Mouse (Mus musculus) kidney, embryonic 16.5 days (tissue): ENCODE results near the gene Syt8. TPM values are rescaled to one million over a fixed set of nuclear protein-coding genes. Genes with fewer than 3 reads are reported as not detected.

Source experiments
- ATAC-seq: fragments of 200-750 bp; cut with Nextera tagmentation; 2 replicates; pipeline ENCODE4 v1.8.0; 2017; ENCODE audit warnings: moderate TSS enrichment; ENCODE audit not compliant: low FRiP score, low TSS enrichment
- H3K27ac ChIP-seq: fragments of 300-500 bp; sonication (generic); 2 replicates; pipeline ENCODE4 v1.5.1; 2014; ENCODE audit warnings: low read length
- H3K27me3 ChIP-seq: fragments of 300-500 bp; sonication (generic); 2 replicates; pipeline ENCODE4 v1.6.1; 2014; ENCODE audit warnings: low read length, control low read depth, mixed read lengths; ENCODE audit not compliant: insufficient read depth
- H3K36me3 ChIP-seq: fragments of 300-500 bp; sonication (generic); 2 replicates; pipeline ENCODE4 v1.6.1; 2014; ENCODE audit warnings: low read length, control low read depth, mixed read lengths; ENCODE audit not compliant: insufficient read depth
- H3K4me1 ChIP-seq: fragments of 300-500 bp; sonication (generic); 2 replicates; pipeline ENCODE4 v1.6.1; 2014; ENCODE audit warnings: low read length, control low read depth, mixed read lengths; ENCODE audit not compliant: insufficient read depth
- H3K4me2 ChIP-seq: fragments of 300-500 bp; sonication (generic); replicated peaks from 2 replicates; pipeline ENCODE4 v1.6.1; 2014; ENCODE audit warnings: low read depth, low read length
- H3K4me3 ChIP-seq: fragments of 300-500 bp; sonication (generic); 2 replicates; pipeline ENCODE4 v1.5.1; 2014; ENCODE audit warnings: mild to moderate bottlenecking, low read length
- H3K9ac ChIP-seq: fragments of 300-500 bp; sonication (generic); replicated peaks from 2 replicates; pipeline ENCODE4 v1.6.1; 2014; ENCODE audit warnings: low read length
- H3K9me3 ChIP-seq: fragments of 300-500 bp; sonication (generic); 2 replicates; pipeline ENCODE4 v1.6.1; 2016; ENCODE audit warnings: low read length, control low read depth
- WGBS: fragments of 180-500 bp; shearing (Covaris S2); extraction: QIAGEN DNeasy Blood & Tissue Kit; methylation state at CpG from one replicate; pipeline ENCODE4 v1.1.7; 2014; 5-methylcytosine and 5-hydroxymethylcytosine counted together
- polyA plus RNA-seq: library from polyadenylated mRNA; unstranded; fragments of >200 nt; fragmentation: Nextera tagmentation; extraction: Ambion mirVana; gene quantifications from 2 replicates; pipeline ENCODE4 v1.2.1, GENCODE M21; 2015

The Syt8 gene
- polyA plus RNA-seq, 1 experiment from 2014 or later: 4.0 TPM

GRCm38 (mm10) chr7:142393191-142393590, 41.5 kb upstream of the Syt8 start:
- WGBS: 15% methylated on average over 4 of the region's 4 CpGs
- no peaks in the 10 kb centered on the region for H3K27me3 ChIP-seq
- peak overlapping the region; percentile 41; the same call in 1 of the 2 replicates for H3K27ac ChIP-seq
- H3K4me3 ChIP-seq: no peak overlapping the region
- H3K36me3 ChIP-seq: no peaks in the 10 kb centered on the region
- no peak overlapping the region for H3K9ac ChIP-seq
- H3K9me3 ChIP-seq: no peaks in the 10 kb centered on the region
- peaks cover 12% of the 10 kb centered on the region; the same call in 1 of the 2 replicates for H3K4me1 ChIP-seq
- 0 out of 2 replicates have a peak, but pooled peaks have one; percentile 5 for ATAC-seq
- no peak overlapping the region for H3K4me2 ChIP-seq

- no peak for ATAC-seq
- Histone ChIP-seq H3K27me3 (no peaks in the 10 kb centered on the region), H3K4me2 (no peak overlapping the region), H3K4me3 (no peak overlapping the region), H3K4me1 (peaks cover 17% of the 10 kb centered on the region; the same call in 1 of the 2 replicates), H3K9me3 (no peaks in the 10 kb centered on the region), H3K9ac (no peak overlapping the region), H3K27ac (0 out of 2 replicates have a peak overlapping the region, but pooled peaks have one; percentile 6), H3K36me3 (no peaks in the 10 kb centered on the region)
- WGBS: 59% methylated on average over 6 of the region's 6 CpGs
These were observed 40.1 kb upstream of the Syt8 start for GRCm38 (mm10) chr7:142394261-142395190.

GRCm38 (mm10) chr7:142395472-142395871, 39.2 kb upstream of the Syt8 start:
- WGBS: 88% methylated on average over 4 of the region's 4 CpGs
- H3K9me3 ChIP-seq: no peaks in the 10 kb centered on the region
- ATAC-seq: no peak
- no peak overlapping the region for H3K4me3 ChIP-seq
- no peak overlapping the region for H3K9ac ChIP-seq
- H3K27me3 ChIP-seq: no peaks in the 10 kb centered on the region
- peaks cover 26% of the 10 kb centered on the region; the same call in 1 of the 2 replicates for H3K4me1 ChIP-seq
- no peak overlapping the region for H3K4me2 ChIP-seq
- no peaks in the 10 kb centered on the region for H3K36me3 ChIP-seq
- H3K27ac ChIP-seq: no peak overlapping the region

- H3K9me3 ChIP-seq: no peaks in the 10 kb centered on the region
- H3K4me1 ChIP-seq: peaks cover 29% of the 10 kb centered on the region; the same call in 1 of the 2 replicates
- no peak overlapping the region for H3K4me3 ChIP-seq
- 84% methylated on average over 1 of the region's 1 CpGs for WGBS
- no peaks in the 10 kb centered on the region for H3K36me3 ChIP-seq
- H3K4me2 ChIP-seq: no peak overlapping the region
- H3K9ac ChIP-seq: no peak overlapping the region
- H3K27me3 ChIP-seq: no peaks in the 10 kb centered on the region
- H3K27ac ChIP-seq: no peak overlapping the region
- ATAC-seq: no peak
These were observed 38.0 kb upstream of the Syt8 start for GRCm38 (mm10) chr7:142396611-142397010.

- no peaks in the 10 kb centered on the region for H3K36me3 ChIP-seq
- no peak overlapping the region for H3K9ac ChIP-seq
- H3K27ac ChIP-seq: peak overlapping the region; percentile 63
- H3K4me2 ChIP-seq: no peak overlapping the region
- H3K4me3 ChIP-seq: no peak overlapping the region
- 49% methylated on average over 2 of the region's 2 CpGs for WGBS
- no peaks in the 10 kb centered on the region for H3K9me3 ChIP-seq
- ATAC-seq: 0 out of 2 replicates have a peak, but pooled peaks have one; percentile 25
- H3K27me3 ChIP-seq: no peaks in the 10 kb centered on the region
- peaks cover 26% of the 10 kb centered on the region; the same call in 1 of the 2 replicates for H3K4me1 ChIP-seq
These were observed 36.6 kb upstream of the Syt8 start for GRCm38 (mm10) chr7:142398052-142398451.

- H3K36me3 ChIP-seq: no peaks in the 10 kb centered on the region
- no peak overlapping the region for H3K9ac ChIP-seq
- no peaks in the 10 kb centered on the region for H3K9me3 ChIP-seq
- H3K27ac ChIP-seq: no peak overlapping the region
- no peak overlapping the region for H3K4me2 ChIP-seq
- WGBS: 35% methylated on average over 1 of the region's 1 CpGs
- no peak for ATAC-seq
- peaks cover 20% of the 10 kb centered on the region; the same call in 1 of the 2 replicates for H3K4me1 ChIP-seq
- no peak overlapping the region for H3K4me3 ChIP-seq
- H3K27me3 ChIP-seq: no peaks in the 10 kb centered on the region
These were observed 35.4 kb upstream of the Syt8 start for GRCm38 (mm10) chr7:142399250-142399649.

- no peak for ATAC-seq
- Histone ChIP-seq H3K9me3 (no peaks in the 10 kb centered on the region), H3K4me1 (peaks cover 20% of the 10 kb centered on the region; the same call in 1 of the 2 replicates), H3K27me3 (no peaks in the 10 kb centered on the region), H3K4me3 (no peak overlapping the region), H3K4me2 (no peak overlapping the region), H3K27ac (peak overlapping the region; percentile 70; the same call in 1 of the 2 replicates), H3K36me3 (no peaks in the 10 kb centered on the region), H3K9ac (no peak overlapping the region)
- 58% methylated on average over 7 of the region's 7 CpGs for WGBS
These were observed 34.4 kb upstream of the Syt8 start for GRCm38 (mm10) chr7:142400112-142400749.

GRCm38 (mm10) chr7:142400750-142401142, 33.9 kb upstream of the Syt8 start:
- Histone ChIP-seq H3K4me3 (no peak overlapping the region), H3K4me2 (no peak overlapping the region), H3K4me1 (peaks cover 20% of the 10 kb centered on the region; the same call in 1 of the 2 replicates), H3K36me3 (no peaks in the 10 kb centered on the region), H3K27me3 (no peaks in the 10 kb centered on the region), H3K9me3 (no peaks in the 10 kb centered on the region), H3K9ac (no peak overlapping the region), H3K27ac (peak overlapping the region; percentile 54; the same call in 1 of the 2 replicates)
- ATAC-seq: no peak
- 39% methylated on average over 7 of the region's 7 CpGs for WGBS

- H3K4me2 ChIP-seq: no peak overlapping the region
- no peak overlapping the region for H3K4me3 ChIP-seq
- peak overlapping the region; percentile 47; the same call in 1 of the 2 replicates for H3K27ac ChIP-seq
- no peaks in the 10 kb centered on the region for H3K9me3 ChIP-seq
- 52% methylated on average over 4 of the region's 4 CpGs for WGBS
- H3K36me3 ChIP-seq: no peaks in the 10 kb centered on the region
- H3K9ac ChIP-seq: no peak overlapping the region
- no peaks in the 10 kb centered on the region for H3K27me3 ChIP-seq
- ATAC-seq: no peak
- peaks cover 17% of the 10 kb centered on the region; the same call in 1 of the 2 replicates for H3K4me1 ChIP-seq
These were observed 31.1 kb upstream of the Syt8 start for GRCm38 (mm10) chr7:142403591-142403990.
